ENCODE assay signal across 13 mouse cellular contexts in the genomic region with DNA sequence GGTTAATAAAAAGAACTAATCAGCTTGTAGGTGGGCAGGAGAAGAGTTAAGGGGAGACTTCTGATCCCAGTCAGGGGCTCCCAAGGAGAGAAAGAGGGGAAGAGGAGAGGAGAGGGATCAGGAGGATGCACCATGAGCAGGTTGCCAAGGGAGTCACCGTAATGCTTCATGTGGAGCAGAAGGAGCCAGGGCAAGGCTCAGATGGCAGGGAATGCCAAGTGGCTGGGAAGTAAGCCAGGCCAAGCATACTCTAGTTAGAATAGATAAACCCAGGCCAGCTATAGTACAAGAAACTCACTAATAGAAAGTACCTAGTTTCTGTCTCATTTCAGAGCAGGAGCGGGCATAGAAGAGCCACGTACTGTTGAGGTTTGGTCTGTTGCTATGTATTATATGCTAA. TPM values are rescaled to one million over a fixed set of nuclear protein-coding genes. Genes with fewer than 3 reads are reported as not detected.
DNase-seq lines count a peak whose midpoint lies in the region; ATAC-seq and TF ChIP-seq lines count a peak whose summit lies in the region.
"Had no signal": no experiment of that assay in that cellular context is flagged by ENCODE, and none has a peak within 500 bp of the region (broad histone marks: within the 10 kb centered on the region; RNA-seq: fewer than 3 reads in every experiment).

No protein-coding gene starts in this region.

- H3K27me3 ChIP-seq in lung, postnatal 0 days (replicated peaks; ENCODE audit: insufficient read depth, low read length) = no peaks in the 10 kb centered on the region
- H3K27me3 ChIP-seq: embryonic facial prominence, embryonic 13.5 days; hindbrain, embryonic 12.5 days; neural tube, embryonic 12.5 days had no signal

- H3K27ac ChIP-seq in lung, postnatal 0 days (ENCODE audit: low read length) = no peak overlapping the region
- H3K27ac ChIP-seq: embryonic facial prominence, embryonic 13.5 days; hindbrain, embryonic 12.5 days; neural tube, embryonic 12.5 days had no signal

- TF ChIP-seq EP300 in lung, postnatal 0 days (IDR thresholded peaks at IDR 0.05) = no peak

- WGBS in lung, postnatal 0 days = 73% methylated on average over 3 of the region's 3 CpGs

- no peaks in the 10 kb centered on the region for H3K36me3 ChIP-seq in lung, postnatal 0 days (ENCODE audit: insufficient read depth, low read length)
- H3K36me3 ChIP-seq: embryonic facial prominence, embryonic 13.5 days; hindbrain, embryonic 12.5 days; neural tube, embryonic 12.5 days had no signal

- H3K4me3 ChIP-seq in lung, postnatal 0 days (ENCODE audit: low read depth, low read length) = no peak overlapping the region
- H3K4me3 ChIP-seq: embryonic facial prominence, embryonic 13.5 days; hindbrain, embryonic 12.5 days; neural tube, embryonic 12.5 days had no signal

- no peaks in the 10 kb centered on the region; the same call in 1 of the 2 replicates for H3K4me1 ChIP-seq in lung, postnatal 0 days (ENCODE audit: insufficient read depth, low read depth, low read length)
- H3K4me1 ChIP-seq: embryonic facial prominence, embryonic 13.5 days; hindbrain, embryonic 12.5 days; neural tube, embryonic 12.5 days had no signal

- no peaks in the 10 kb centered on the region for H3K9me3 ChIP-seq in lung, postnatal 0 days (ENCODE audit: low read length)
- H3K9me3 ChIP-seq: embryonic facial prominence, embryonic 13.5 days; hindbrain, embryonic 12.5 days; neural tube, embryonic 12.5 days had no signal

- peak; percentile 38 for DNase-seq in gastrocnemius, postnatal 10 days
- DNase-seq in gastrocnemius, postnatal 4 days (ENCODE audit: low spot score in 2 of 2) = no peak
- peak; percentile 54 for DNase-seq in lung, postnatal 0 days (ENCODE audit: low spot score)
- DNase-seq in lung, postnatal 10 days = no peak
- DNase-seq in cerebellum, postnatal 14 days = peak; percentile 91 to 92
- peak; percentile 70 for DNase-seq in lung, postnatal 36 days
- no peak for DNase-seq in c-Kit-positive CD71-positive TER-119-positive erythroid progenitor cells, embryonic 14.5 days (ENCODE audit: low spot score)
- no peak for DNase-seq in neural tube, embryonic 10.5 days (ENCODE audit: extremely low spot score, low spot score)
- DNase-seq: layer of hippocampus, postnatal 36 days had no signal

- H3K4me2 ChIP-seq in lung, postnatal 0 days (replicated peaks; ENCODE audit: low read depth, low read length) = no peak overlapping the region
- H3K4me2 ChIP-seq: embryonic facial prominence, embryonic 13.5 days; hindbrain, embryonic 12.5 days; liver, embryonic 11.5 days; neural tube, embryonic 12.5 days had no signal

- no peak overlapping the region for H3K9ac ChIP-seq in lung, postnatal 0 days (replicated peaks; ENCODE audit: low read depth)
- H3K9ac ChIP-seq: embryonic facial prominence, embryonic 13.5 days; hindbrain, embryonic 12.5 days; neural tube, embryonic 12.5 days had no signal

- ATAC-seq in lung, postnatal 0 days = peak; percentile 19; the same call in 1 of the 2 replicates

- no peak for TF ChIP-seq CTCF in lung, postnatal 0 days (IDR thresholded peaks at IDR 0.05)

RNA-seq across cellular contexts. Expression of gene Cradd, which starts 43.6 kb away (rescaled TPM):
- total RNA-seq in gastrocnemius, postnatal 10 days (2021) = 10 to 100 TPM; 12.1 to 14.3 TPM
- 10 to 100 TPM; 13.5 to 14.3 TPM for total RNA-seq in gastrocnemius, postnatal 4 days (2021)
- 11.9 and 15.4 TPM in 2 replicates for polyA plus RNA-seq in lung, postnatal 0 days (2015; fragmentation: Nextera tagmentation; extraction: Ambion mirVana)

Comparison
In these comparisons a context has a peak if more than half of its experiments do, and no peak if none do; other contexts are left out.
1. DNase-seq: peak in gastrocnemius, postnatal 10 days (single experiment), lung, postnatal 0 days (single experiment), cerebellum, postnatal 14 days (2 of 2) and lung, postnatal 36 days (single experiment); none in gastrocnemius, postnatal 4 days (0 of 2), lung, postnatal 10 days (single experiment), c-Kit-positive CD71-positive TER-119-positive erythroid progenitor cells, embryonic 14.5 days (single experiment) and neural tube, embryonic 10.5 days (single experiment).